In the genomic region with DNA sequence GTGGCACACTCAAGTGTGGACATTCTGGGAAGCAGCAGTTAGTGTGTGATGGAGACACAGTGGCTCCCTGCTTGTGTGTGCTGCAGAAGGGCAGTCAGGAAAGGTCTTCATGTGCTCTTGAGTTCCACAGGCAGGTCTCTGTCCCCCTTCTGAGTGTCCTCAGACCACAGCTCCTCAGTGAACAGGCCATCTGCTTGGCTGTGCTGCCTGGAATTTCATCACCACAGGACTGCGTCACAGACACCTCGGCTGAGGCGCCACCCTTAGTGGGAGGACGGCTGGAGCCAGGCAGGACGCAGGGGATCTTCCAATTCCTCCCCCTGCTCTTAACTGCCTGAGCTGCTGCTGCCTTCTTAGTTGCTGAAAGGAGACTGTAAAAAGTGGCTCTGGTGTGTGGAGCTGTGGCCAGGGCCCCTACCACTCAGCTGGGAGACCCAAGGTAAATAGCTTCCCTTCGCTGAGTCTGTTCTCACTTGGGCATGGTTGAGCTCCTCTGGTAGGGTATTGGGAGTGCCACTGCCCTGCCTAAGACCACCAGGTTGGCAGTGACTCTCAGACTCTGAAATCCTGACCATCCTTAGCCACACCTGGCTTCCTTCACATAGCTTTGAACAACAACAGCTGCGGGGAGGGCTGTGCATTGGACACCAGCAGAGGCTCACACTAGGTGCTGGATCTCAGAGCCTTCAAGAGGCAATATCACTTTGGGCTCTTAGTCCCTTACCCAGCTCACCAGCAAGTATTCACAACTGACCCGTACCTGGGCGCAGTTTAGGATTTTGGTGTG, we compare ENCODE assay signal across 8 mouse cellular contexts. TPM values are rescaled to one million over a fixed set of nuclear protein-coding genes. Genes with fewer than 3 reads are reported as not detected.
DNase-seq lines count a peak whose midpoint lies in the region; ATAC-seq lines count a peak whose summit lies in the region.

No protein-coding gene starts in this region.

- no peak overlapping the region for H3K4me2 ChIP-seq in hindbrain, embryonic 15.5 days
- no peak overlapping the region for H3K4me2 ChIP-seq in liver, embryonic 15.5 days
- no peak overlapping the region for H3K4me2 ChIP-seq in neural tube, embryonic 15.5 days

- peaks cover 14% of the 10 kb centered on the region; the same call in 1 of the 2 replicates for H3K36me3 ChIP-seq in hindbrain, embryonic 15.5 days
- H3K36me3 ChIP-seq in liver, embryonic 15.5 days (replicated peaks) = peaks cover 24% of the 10 kb centered on the region
- H3K36me3 ChIP-seq in neural tube, embryonic 15.5 days = peaks cover 15% of the 10 kb centered on the region

- no peaks in the 10 kb centered on the region for H3K9me3 ChIP-seq in hindbrain, embryonic 15.5 days
- no peaks in the 10 kb centered on the region for H3K9me3 ChIP-seq in liver, embryonic 15.5 days (replicated peaks)
- H3K9me3 ChIP-seq in neural tube, embryonic 15.5 days (replicated peaks) = no peaks in the 10 kb centered on the region

- peak overlapping the region; percentile 79 for H3K27ac ChIP-seq in hindbrain, embryonic 15.5 days (replicated peaks)
- 0 out of 2 replicates have a peak overlapping the region, but pooled peaks have one; percentile 45 for H3K27ac ChIP-seq in liver, embryonic 15.5 days (replicated peaks)
- H3K27ac ChIP-seq in neural tube, embryonic 15.5 days (replicated peaks) = peak overlapping the region; percentile 75

- ATAC-seq in cerebellum, adult (ENCODE audit: insufficient number of reproducible peaks, low FRiP score, low TSS enrichment) = peak; percentile 29; the same call in 1 of the 2 replicates
- ATAC-seq in hindbrain, embryonic 15.5 days (ENCODE audit: low FRiP score, low read depth) = peak; percentile 10; the same call in 1 of the 2 replicates
- ATAC-seq in liver, embryonic 15.5 days (ENCODE audit: insufficient read depth) = no peak
- ATAC-seq in neural tube, embryonic 15.5 days (ENCODE audit: low FRiP score) = no peak

- no peaks in the 10 kb centered on the region for H3K27me3 ChIP-seq in hindbrain, embryonic 15.5 days
- H3K27me3 ChIP-seq in liver, embryonic 15.5 days = no peaks in the 10 kb centered on the region
- H3K27me3 ChIP-seq in neural tube, embryonic 15.5 days (replicated peaks) = no peaks in the 10 kb centered on the region

- peaks cover 60% of the 10 kb centered on the region for H3K4me1 ChIP-seq in hindbrain, embryonic 15.5 days (replicated peaks)
- peaks cover 77% of the 10 kb centered on the region for H3K4me1 ChIP-seq in liver, embryonic 15.5 days (replicated peaks)
- H3K4me1 ChIP-seq in neural tube, embryonic 15.5 days = peaks cover 61% of the 10 kb centered on the region

- no peak overlapping the region for H3K4me3 ChIP-seq in hindbrain, embryonic 15.5 days
- no peak overlapping the region for H3K4me3 ChIP-seq in liver, embryonic 15.5 days (replicated peaks)
- no peak overlapping the region for H3K4me3 ChIP-seq in neural tube, embryonic 15.5 days (replicated peaks)

- no peak overlapping the region for H3K9ac ChIP-seq in hindbrain, embryonic 15.5 days
- no peak overlapping the region for H3K9ac ChIP-seq in liver, embryonic 15.5 days
- H3K9ac ChIP-seq in neural tube, embryonic 15.5 days (replicated peaks) = 0 out of 2 replicates have a peak overlapping the region, but pooled peaks have one; percentile 20

- 69% methylated on average over 9 of the region's 9 CpGs for WGBS in hindbrain, embryonic 15.5 days
- 67% methylated on average over 9 of the region's 9 CpGs for WGBS in liver, embryonic 15.5 days (ENCODE audit: insufficient replicate concordance)
- 76% methylated on average over 9 of the region's 9 CpGs for WGBS in neural tube, embryonic 15.5 days

- no peak for DNase-seq in cerebellum, postnatal 4 days (ENCODE audit: low spot score in 2 of 2)
- peak; percentile 87 for DNase-seq in cerebellum, adult 11-12 months
- DNase-seq in gastrocnemius, adult 8-10 months (ENCODE audit: low spot score in 2 of 2) = peak; percentile 61 to 66
- no peak for DNase-seq in thymus, adult 18-20 months

RNA-seq across cellular contexts. Expression of a gene that starts 14.3 kb away (rescaled TPM):
- total RNA-seq in gastrocnemius, adult 8-10 months (2022) = 100 to 1,000 TPM; 178 to 228 (median 207) TPM
- polyA plus RNA-seq in hindbrain, embryonic 15.5 days (2015; fragmentation: Nextera tagmentation; extraction: Ambion mirVana) = 66.3 and 74.2 TPM in 2 replicates
- 26.4 and 28.3 TPM in 2 replicates for polyA plus RNA-seq in liver, embryonic 15.5 days (2015; fragmentation: Nextera tagmentation; extraction: Ambion mirVana)
- polyA plus RNA-seq in neural tube, embryonic 15.5 days (2015; fragmentation: Nextera tagmentation; extraction: Ambion mirVana) = 52.0 and 59.7 TPM in 2 replicates

RNA-seq across cellular contexts. Expression of a gene that starts 48.0 kb away (rescaled TPM):
- total RNA-seq in gastrocnemius, adult 8-10 months (2022) = not detected
- polyA plus RNA-seq in hindbrain, embryonic 15.5 days (2015; fragmentation: Nextera tagmentation; extraction: Ambion mirVana) = 80.0 and 88.8 TPM in 2 replicates
- polyA plus RNA-seq in liver, embryonic 15.5 days (2015; fragmentation: Nextera tagmentation; extraction: Ambion mirVana) = 0.05 TPM in 1 of 2 replicates, not detected in the other
- polyA plus RNA-seq in neural tube, embryonic 15.5 days (2015; fragmentation: Nextera tagmentation; extraction: Ambion mirVana) = 78.0 and 99.5 TPM in 2 replicates

RNA-seq across cellular contexts. Expression of a gene that starts 52.7 kb away (rescaled TPM):
- 100 to 1,000 TPM; 118 to 123 (median 121) TPM for total RNA-seq in gastrocnemius, adult 8-10 months (2022)
- 32.0 and 36.6 TPM in 2 replicates for polyA plus RNA-seq in hindbrain, embryonic 15.5 days (2015; fragmentation: Nextera tagmentation; extraction: Ambion mirVana)
- 15.7 and 17.3 TPM in 2 replicates for polyA plus RNA-seq in liver, embryonic 15.5 days (2015; fragmentation: Nextera tagmentation; extraction: Ambion mirVana)
- polyA plus RNA-seq in neural tube, embryonic 15.5 days (2015; fragmentation: Nextera tagmentation; extraction: Ambion mirVana) = 32.6 and 33.9 TPM in 2 replicates

RNA-seq across cellular contexts. Expression of a gene that starts 52.7 kb away (rescaled TPM):
- total RNA-seq in gastrocnemius, adult 8-10 months (2022) = 10 to 100 TPM; 14.0 to 15.3 (median 14.9) TPM
- 189 TPM in 2 replicates for polyA plus RNA-seq in hindbrain, embryonic 15.5 days (2015; fragmentation: Nextera tagmentation; extraction: Ambion mirVana)
- polyA plus RNA-seq in liver, embryonic 15.5 days (2015; fragmentation: Nextera tagmentation; extraction: Ambion mirVana) = 76.3 and 93.4 TPM in 2 replicates
- polyA plus RNA-seq in neural tube, embryonic 15.5 days (2015; fragmentation: Nextera tagmentation; extraction: Ambion mirVana) = 187 and 191 TPM in 2 replicates

Comparison
In these comparisons a context has a peak if more than half of its experiments do, and no peak if none do; other contexts are left out.
1. DNase-seq: peak in cerebellum, adult 11-12 months (single experiment) and gastrocnemius, adult 8-10 months (2 of 2); none in cerebellum, postnatal 4 days (0 of 2) and thymus, adult 18-20 months (0 of 2).
2. ATAC-seq: peak in cerebellum, adult (single experiment) and hindbrain, embryonic 15.5 days (single experiment); none in liver, embryonic 15.5 days (single experiment) and neural tube, embryonic 15.5 days (single experiment).
3. RNA of a gene that starts 48.0 kb away (polyA plus RNA-seq): 78.0 to 99.5 TPM in neural tube, embryonic 15.5 days and 80.0 to 88.8 TPM in hindbrain, embryonic 15.5 days; 0.05 TPM in liver, embryonic 15.5 days; every median in the first group is over 10 times any median in the second.
4. Peak in every context shown above with its lines, with median percentiles within 50 percentile points of each other: H3K27ac ChIP-seq.